ENCODE assay signal across 19 mouse cellular contexts in genomic region chr19:40679632-40680031, GRCm38 (mm10).
DNase-seq lines count a peak whose midpoint lies in the region; ATAC-seq and TF ChIP-seq lines count a peak whose summit lies in the region.
"Had no signal": no experiment of that assay in that cellular context is flagged by ENCODE, and none has a peak within 500 bp of the region (broad histone marks: within the 10 kb centered on the region; RNA-seq: fewer than 3 reads in every experiment).

No protein-coding gene starts in this region.

- no peak overlapping the region for H3K4me2 ChIP-seq in midbrain, embryonic 11.5 days
- H3K4me2 ChIP-seq: embryonic facial prominence, embryonic 13.5 days; hindbrain, embryonic 15.5 days; limb, embryonic 12.5 days; liver, embryonic 13.5 days; lung, embryonic 15.5 days had no signal

- peak overlapping the region; percentile 93 for H3K27ac ChIP-seq in bone marrow, adult 2 months (ENCODE audit: control insufficient read depth, insufficient read depth, low read depth, low read length, poor library complexity)
- no peak overlapping the region for H3K27ac ChIP-seq in midbrain, embryonic 11.5 days (ENCODE audit: low read depth, low read length)
- H3K27ac ChIP-seq: embryonic facial prominence, embryonic 13.5 days; hindbrain, embryonic 15.5 days; kidney, postnatal 0 days; limb, embryonic 12.5 days; liver, embryonic 13.5 days had no signal

- no peak for ATAC-seq in midbrain, embryonic 11.5 days (ENCODE audit: low FRiP score)
- ATAC-seq: forebrain, embryonic 16.5 days; midbrain, embryonic 16.5 days had no signal

- H3K4me3 ChIP-seq in bone marrow, adult 2 months (replicated peaks; ENCODE audit: control insufficient read depth, low read depth, low read length) = no peak overlapping the region
- no peak overlapping the region for H3K4me3 ChIP-seq in midbrain, embryonic 11.5 days (ENCODE audit: low read depth, low read length)
- H3K4me3 ChIP-seq: embryonic facial prominence, embryonic 13.5 days; hindbrain, embryonic 15.5 days; limb, embryonic 12.5 days; liver, embryonic 13.5 days; lung, embryonic 15.5 days; stomach, embryonic 15.5 days had no signal

- no peaks in the 10 kb centered on the region for H3K9me3 ChIP-seq in midbrain, embryonic 11.5 days (ENCODE audit: control insufficient read depth, low read length)
- H3K9me3 ChIP-seq: embryonic facial prominence, embryonic 13.5 days; G1E; hindbrain, embryonic 15.5 days; limb, embryonic 12.5 days; liver, embryonic 13.5 days; lung, embryonic 15.5 days; stomach, embryonic 15.5 days had no signal

- TF ChIP-seq POLR2A in bone marrow, adult 2 months (IDR thresholded peaks at IDR 0.05; ENCODE audit: borderline replicate concordance, control insufficient read depth, low read depth, low read length) = no peak

- peaks cover 10% of the 10 kb centered on the region for H3K4me1 ChIP-seq in bone marrow, adult 2 months (ENCODE audit: control insufficient read depth, insufficient read depth, low read length)
- no peaks in the 10 kb centered on the region; the same call in 1 of the 2 replicates for H3K4me1 ChIP-seq in midbrain, embryonic 11.5 days (ENCODE audit: control insufficient read depth, insufficient read depth, low read length)
- H3K4me1 ChIP-seq: embryonic facial prominence, embryonic 13.5 days; hindbrain, embryonic 15.5 days; limb, embryonic 12.5 days; liver, embryonic 13.5 days; stomach, embryonic 15.5 days had no signal

- TF ChIP-seq CTCF in bone marrow, adult 2 months (IDR thresholded peaks at IDR 0.05; ENCODE audit: control insufficient read depth, insufficient read depth, low read length) = no peak

- peak; percentile 51 for DNase-seq in lung, postnatal 36 days
- no peak for DNase-seq in lung, postnatal 10 days
- peak; percentile 78 for DNase-seq in CD4-positive, CD25-positive, alpha-beta regulatory T cell, adult 2 months (ENCODE audit: low read depth, low spot score)
- peak; percentile 61 for DNase-seq in naive thymus-derived CD4-positive, alpha-beta T cell, adult 2 months (ENCODE audit: low read depth)
- DNase-seq in kidney, postnatal 14 days = no peak
- no peak for DNase-seq in midbrain, embryonic 11.5 days (ENCODE audit: low spot score, missing footprints)
- no peak for DNase-seq in urinary bladder, postnatal 4 days (ENCODE audit: low spot score in 2 of 2)
- DNase-seq: cerebellum, adult 9-11 months; liver, embryonic 13.5 days had no signal

- H3K27me3 ChIP-seq in midbrain, embryonic 11.5 days (ENCODE audit: control insufficient read depth, insufficient read depth, low read length) = no peaks in the 10 kb centered on the region
- H3K27me3 ChIP-seq: embryonic facial prominence, embryonic 13.5 days; hindbrain, embryonic 15.5 days; limb, embryonic 12.5 days; liver, embryonic 13.5 days; lung, embryonic 15.5 days; stomach, embryonic 15.5 days had no signal

- no peak overlapping the region for H3K9ac ChIP-seq in midbrain, embryonic 11.5 days (ENCODE audit: low read length)
- H3K9ac ChIP-seq: embryonic facial prominence, embryonic 13.5 days; hindbrain, embryonic 15.5 days; limb, embryonic 12.5 days; liver, embryonic 13.5 days; lung, embryonic 15.5 days; stomach, embryonic 15.5 days had no signal

- WGBS in bone marrow, adult 2 months = 64% methylated on average over 3 of the region's 3 CpGs
- WGBS in midbrain, embryonic 11.5 days = 87% methylated on average over 3 of the region's 3 CpGs

- H3K36me3 ChIP-seq in midbrain, embryonic 11.5 days (ENCODE audit: control insufficient read depth, insufficient read depth, low read length) = no peaks in the 10 kb centered on the region
- H3K36me3 ChIP-seq: embryonic facial prominence, embryonic 13.5 days; G1E; hindbrain, embryonic 15.5 days; limb, embryonic 12.5 days; liver, embryonic 13.5 days; lung, embryonic 15.5 days; stomach, embryonic 15.5 days had no signal

Comparison
In these comparisons a context has a peak if more than half of its experiments do, and no peak if none do; other contexts are left out.
1. DNase-seq: peak in lung, postnatal 36 days (single experiment), CD4-positive, CD25-positive, alpha-beta regulatory T cell, adult 2 months (single experiment) and naive thymus-derived CD4-positive, alpha-beta T cell, adult 2 months (single experiment); none in lung, postnatal 10 days (single experiment), kidney, postnatal 14 days (single experiment), midbrain, embryonic 11.5 days (single experiment) and urinary bladder, postnatal 4 days (0 of 2).